Mouse (Mus musculus): ENCODE results near the gene Fhod1. TPM values are rescaled to one million over a fixed set of nuclear protein-coding genes. Genes with fewer than 3 reads are reported as not detected.

The Fhod1 gene
- total and polyA plus RNA-seq, 3 experiments, result 1.7 to 6.1 (median 4.7) TPM

DNA sequence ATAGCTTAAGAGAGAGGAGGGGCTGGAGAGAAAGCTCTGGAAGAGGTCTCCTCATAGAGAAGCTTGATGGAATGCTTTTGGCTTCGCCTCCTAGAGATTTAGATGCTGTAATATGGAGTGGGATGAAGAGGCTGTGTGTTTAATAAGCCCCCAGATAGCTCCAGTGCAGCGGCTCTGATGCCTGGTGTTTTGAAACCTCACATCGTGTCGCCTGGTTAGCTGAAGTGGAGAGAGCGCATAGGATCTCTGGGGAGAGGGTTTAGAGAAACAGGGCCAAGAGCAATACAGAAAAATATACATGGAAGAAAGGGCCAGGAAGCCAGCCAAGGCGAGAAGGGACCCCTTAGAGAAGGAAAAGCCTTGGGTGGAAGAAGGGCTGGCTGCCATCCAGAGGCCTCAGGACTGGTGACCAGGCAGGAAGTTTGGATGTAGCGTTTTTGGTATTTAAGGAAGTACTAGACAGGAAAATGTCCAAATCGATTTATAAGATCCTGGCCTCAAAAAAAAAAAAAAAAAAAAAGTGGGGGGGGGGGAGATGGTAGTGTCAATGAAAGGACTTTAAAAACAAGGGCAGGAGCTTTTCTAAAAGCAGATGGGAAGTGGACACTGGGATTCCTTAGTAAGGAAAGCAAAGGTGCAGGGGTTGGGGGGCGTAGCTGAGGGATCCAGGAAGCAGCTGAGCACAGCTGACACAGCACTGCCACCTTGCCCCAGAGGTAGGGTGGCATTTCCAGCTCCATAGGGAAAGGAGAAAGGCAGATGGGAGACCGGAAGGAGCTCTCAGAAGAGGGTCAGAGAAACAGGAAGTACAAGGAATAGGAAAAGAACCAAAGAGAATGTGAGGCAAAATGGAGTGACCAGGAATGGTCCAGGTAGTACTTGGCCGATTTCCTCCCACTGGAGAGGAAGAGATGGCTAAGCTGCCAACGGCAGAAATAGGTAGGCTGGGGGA lies 14.3 kb upstream of the Fhod1 start:
- H3K4me3 ChIP-seq (ENCODE audit: low read depth, low read length), result no peak overlapping the region
- ATAC-seq (ENCODE audit: extremely low read depth, insufficient number of reproducible peaks, low FRiP score, poor library complexity, severe bottlenecking), result no peak
- peaks cover 46% of the 10 kb centered on the region for H3K27me3 ChIP-seq (ENCODE audit: insufficient read depth, low read length)
- no peak for TF ChIP-seq TAL1 (conservative IDR thresholded peaks at IDR 0.05; ENCODE audit: low read depth, low read length)
- no peak for TF ChIP-seq CTCF (IDR thresholded peaks at IDR 0.05; ENCODE audit: low read depth, low read length)
- TF ChIP-seq GATA1 (IDR thresholded peaks at IDR 0.05; ENCODE audit: borderline replicate concordance, low read length), result no peak
- TF ChIP-seq GATA2 (IDR thresholded peaks at IDR 0.05; ENCODE audit: borderline replicate concordance, low read depth, low read length), result no peak
- TF ChIP-seq POLR2AphosphoS5 (IDR thresholded peaks at IDR 0.05; ENCODE audit: insufficient replicate concordance, low read depth, low read length), result no peak
- H3K9me3 ChIP-seq (replicated peaks), result no peaks in the 10 kb centered on the region
- peaks cover 2% of the 10 kb centered on the region; the same call in 1 of the 2 replicates for H3K4me1 ChIP-seq (ENCODE audit: insufficient read depth, low read depth, low read length)
- H3K36me3 ChIP-seq (replicated peaks), result no peaks in the 10 kb centered on the region
- no peak for DNase-seq (ENCODE audit: low spot score)

DNA sequence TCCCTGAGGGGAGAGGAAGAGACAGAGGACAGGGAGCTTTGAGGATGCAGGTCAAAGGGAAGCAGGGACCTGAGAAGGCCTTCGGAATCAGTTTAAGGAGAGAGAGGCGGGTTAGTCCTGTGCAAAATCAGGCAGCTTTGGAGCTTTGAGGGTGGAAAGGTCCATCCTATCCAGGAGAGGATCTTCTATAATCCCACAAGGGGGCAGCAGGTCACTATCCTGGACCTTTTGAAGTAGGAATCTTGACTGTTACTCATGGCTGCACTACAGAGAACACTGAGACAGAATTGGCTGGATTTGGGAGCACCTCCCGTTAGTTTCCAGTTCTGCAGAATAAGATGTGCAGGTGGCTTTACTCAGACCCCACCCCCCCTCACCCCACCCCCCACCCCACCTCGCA lies 11.9 kb upstream of the Fhod1 start:
- DNase-seq (ENCODE audit: low spot score), result no peak
- peaks cover 5% of the 10 kb centered on the region; the same call in 1 of the 2 replicates for H3K4me1 ChIP-seq (ENCODE audit: insufficient read depth, low read depth, low read length)
- ATAC-seq (ENCODE audit: extremely low read depth, insufficient number of reproducible peaks, low FRiP score, poor library complexity, severe bottlenecking), result no peak
- no peaks in the 10 kb centered on the region for H3K36me3 ChIP-seq (replicated peaks)
- no peak overlapping the region for H3K4me3 ChIP-seq (ENCODE audit: low read depth, low read length)
- no peaks in the 10 kb centered on the region for H3K9me3 ChIP-seq (replicated peaks)
- H3K27me3 ChIP-seq (ENCODE audit: insufficient read depth, low read length), result peaks cover 59% of the 10 kb centered on the region
- TF ChIP-seq CTCF (IDR thresholded peaks at IDR 0.05; ENCODE audit: low read depth, low read length) (no peak), TAL1 (conservative IDR thresholded peaks at IDR 0.05; ENCODE audit: low read depth, low read length) (no peak), POLR2AphosphoS5 (IDR thresholded peaks at IDR 0.05; ENCODE audit: insufficient replicate concordance, low read depth, low read length) (no peak), GATA1 (IDR thresholded peaks at IDR 0.05; ENCODE audit: borderline replicate concordance, low read length) (no peak), GATA2 (IDR thresholded peaks at IDR 0.05; ENCODE audit: borderline replicate concordance, low read depth, low read length) (no peak)

DNA sequence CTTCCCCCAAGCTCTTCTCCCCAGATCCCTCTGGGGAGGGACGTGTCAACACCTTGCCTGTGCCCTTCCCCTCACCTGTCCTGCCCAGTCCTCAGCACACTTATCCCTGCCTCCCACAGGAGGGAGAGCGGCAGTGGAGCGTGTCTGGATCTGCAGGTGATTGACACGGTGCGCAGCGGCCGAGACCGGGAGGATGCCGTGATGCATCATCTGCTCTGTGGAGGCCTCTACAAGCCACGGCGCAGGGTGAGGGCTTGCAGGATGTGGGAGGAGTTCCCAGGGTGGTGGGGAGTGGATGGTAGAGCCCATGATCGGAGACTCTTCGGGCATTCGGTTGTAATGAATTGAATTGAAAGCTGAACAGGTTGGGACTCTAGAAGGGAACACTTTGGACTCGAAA lies 11.5 kb upstream of the Fhod1 start:
- Histone ChIP-seq H3K4me3 (ENCODE audit: low read depth, low read length) (no peak overlapping the region), H3K27me3 (ENCODE audit: insufficient read depth, low read length) (peaks cover 55% of the 10 kb centered on the region), H3K9me3 (replicated peaks) (no peaks in the 10 kb centered on the region), H3K4me1 (ENCODE audit: insufficient read depth, low read depth, low read length) (peaks cover 5% of the 10 kb centered on the region; the same call in 1 of the 2 replicates), H3K36me3 (replicated peaks) (no peaks in the 10 kb centered on the region)
- DNase-seq (ENCODE audit: low spot score) (no peak), ATAC-seq (ENCODE audit: extremely low read depth, insufficient number of reproducible peaks, low FRiP score, poor library complexity, severe bottlenecking) (no peak)
- TF ChIP-seq CTCF (IDR thresholded peaks at IDR 0.05; ENCODE audit: low read depth, low read length), result no peak
- TF ChIP-seq GATA1 (IDR thresholded peaks at IDR 0.05; ENCODE audit: borderline replicate concordance, low read length), result no peak
- TF ChIP-seq TAL1 (conservative IDR thresholded peaks at IDR 0.05; ENCODE audit: low read depth, low read length), result no peak
- TF ChIP-seq GATA2 (IDR thresholded peaks at IDR 0.05; ENCODE audit: borderline replicate concordance, low read depth, low read length), result no peak
- no peak for TF ChIP-seq POLR2AphosphoS5 (IDR thresholded peaks at IDR 0.05; ENCODE audit: insufficient replicate concordance, low read depth, low read length)

DNA sequence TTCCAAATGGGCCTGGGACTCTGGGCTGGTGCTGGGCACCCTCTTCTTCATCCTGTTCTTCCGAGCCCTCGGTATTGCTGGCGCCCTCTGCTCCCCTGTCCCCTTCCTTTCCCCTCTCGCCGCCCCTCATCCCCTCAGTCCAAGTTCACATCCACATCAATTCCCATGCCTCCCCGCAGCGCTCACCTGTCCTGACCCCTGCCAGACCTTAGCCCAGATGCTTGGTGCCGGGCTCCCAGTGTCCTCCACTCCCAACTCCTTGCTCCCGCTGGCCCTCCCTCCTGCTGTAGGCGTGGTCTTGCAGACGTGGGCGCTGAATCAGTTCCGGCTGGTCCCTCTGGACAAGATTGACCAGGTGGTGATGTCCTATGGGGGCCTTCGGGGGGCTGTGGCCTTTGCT lies 8.9 kb upstream of the Fhod1 start:
- Histone ChIP-seq H3K4me1 (ENCODE audit: insufficient read depth, low read depth, low read length) (peaks cover 3% of the 10 kb centered on the region; the same call in 1 of the 2 replicates), H3K27me3 (ENCODE audit: insufficient read depth, low read length) (peaks cover 56% of the 10 kb centered on the region), H3K9me3 (replicated peaks) (no peaks in the 10 kb centered on the region), H3K4me3 (ENCODE audit: low read depth, low read length) (no peak overlapping the region), H3K36me3 (replicated peaks) (no peaks in the 10 kb centered on the region)
- DNase-seq (ENCODE audit: low spot score) (no peak), ATAC-seq (ENCODE audit: extremely low read depth, insufficient number of reproducible peaks, low FRiP score, poor library complexity, severe bottlenecking) (no peak)
- TF ChIP-seq CTCF (IDR thresholded peaks at IDR 0.05; ENCODE audit: low read depth, low read length) (no peak), TAL1 (conservative IDR thresholded peaks at IDR 0.05; ENCODE audit: low read depth, low read length) (no peak), GATA2 (IDR thresholded peaks at IDR 0.05; ENCODE audit: borderline replicate concordance, low read depth, low read length) (no peak), GATA1 (IDR thresholded peaks at IDR 0.05; ENCODE audit: borderline replicate concordance, low read length) (no peak), POLR2AphosphoS5 (IDR thresholded peaks at IDR 0.05; ENCODE audit: insufficient replicate concordance, low read depth, low read length) (no peak)

DNA sequence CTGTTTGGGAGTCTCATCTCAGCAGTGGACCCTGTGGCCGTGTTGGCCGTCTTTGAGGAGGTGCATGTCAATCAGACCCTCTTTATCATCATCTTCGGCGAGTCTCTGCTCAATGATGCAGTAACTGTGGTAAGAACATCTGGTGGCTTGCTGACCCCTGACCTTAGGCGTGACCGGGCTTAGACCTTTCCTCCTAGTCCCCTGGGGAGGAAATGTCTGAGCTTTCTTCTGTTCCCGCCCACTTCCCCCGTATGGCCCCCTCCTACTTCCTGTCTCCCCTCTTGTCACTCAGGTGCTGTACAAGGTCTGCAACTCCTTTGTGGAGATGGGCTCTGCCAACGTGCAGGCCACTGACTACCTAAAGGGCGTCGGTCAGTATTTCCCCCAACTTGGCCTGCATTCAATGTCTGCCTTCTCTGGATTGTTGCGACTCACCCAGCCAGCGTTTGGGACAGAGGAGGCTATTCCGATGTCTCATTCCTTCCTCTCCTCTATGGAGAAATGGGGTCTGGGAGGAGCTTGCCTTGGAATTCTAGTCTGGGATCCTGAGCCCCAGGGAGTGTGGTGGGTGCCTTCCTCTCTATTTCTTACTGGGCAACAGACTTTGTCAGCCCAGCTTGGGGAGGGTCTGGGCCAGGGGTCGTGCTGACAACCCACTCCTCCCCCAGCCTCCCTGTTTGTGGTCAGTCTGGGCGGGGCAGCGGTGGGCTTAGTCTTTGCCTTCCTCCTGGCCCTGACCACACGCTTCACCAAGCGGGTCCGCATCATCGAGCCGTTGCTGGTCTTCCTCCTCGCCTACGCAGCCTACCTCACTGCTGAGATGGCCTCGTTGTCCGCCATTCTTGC lies 7.6 kb upstream of the Fhod1 start:
- ATAC-seq (ENCODE audit: extremely low read depth, insufficient number of reproducible peaks, low FRiP score, poor library complexity, severe bottlenecking) (no peak), DNase-seq (ENCODE audit: low spot score) (no peak)
- H3K27me3 ChIP-seq (ENCODE audit: insufficient read depth, low read length), result peaks cover 63% of the 10 kb centered on the region
- no peaks in the 10 kb centered on the region for H3K36me3 ChIP-seq (replicated peaks)
- H3K4me3 ChIP-seq (ENCODE audit: low read depth, low read length), result no peak overlapping the region
- H3K9me3 ChIP-seq (replicated peaks), result no peaks in the 10 kb centered on the region
- peaks cover 3% of the 10 kb centered on the region; the same call in 1 of the 2 replicates for H3K4me1 ChIP-seq (ENCODE audit: insufficient read depth, low read depth, low read length)
- TF ChIP-seq POLR2AphosphoS5 (IDR thresholded peaks at IDR 0.05; ENCODE audit: insufficient replicate concordance, low read depth, low read length) (no peak), GATA1 (IDR thresholded peaks at IDR 0.05; ENCODE audit: borderline replicate concordance, low read length) (no peak), TAL1 (conservative IDR thresholded peaks at IDR 0.05; ENCODE audit: low read depth, low read length) (no peak), CTCF (IDR thresholded peaks at IDR 0.05; ENCODE audit: low read depth, low read length) (no peak), GATA2 (IDR thresholded peaks at IDR 0.05; ENCODE audit: borderline replicate concordance, low read depth, low read length) (no peak)

Data from G1E (cell line).